8 mouse cellular contexts compared by ENCODE assay signal in the genomic region with DNA sequence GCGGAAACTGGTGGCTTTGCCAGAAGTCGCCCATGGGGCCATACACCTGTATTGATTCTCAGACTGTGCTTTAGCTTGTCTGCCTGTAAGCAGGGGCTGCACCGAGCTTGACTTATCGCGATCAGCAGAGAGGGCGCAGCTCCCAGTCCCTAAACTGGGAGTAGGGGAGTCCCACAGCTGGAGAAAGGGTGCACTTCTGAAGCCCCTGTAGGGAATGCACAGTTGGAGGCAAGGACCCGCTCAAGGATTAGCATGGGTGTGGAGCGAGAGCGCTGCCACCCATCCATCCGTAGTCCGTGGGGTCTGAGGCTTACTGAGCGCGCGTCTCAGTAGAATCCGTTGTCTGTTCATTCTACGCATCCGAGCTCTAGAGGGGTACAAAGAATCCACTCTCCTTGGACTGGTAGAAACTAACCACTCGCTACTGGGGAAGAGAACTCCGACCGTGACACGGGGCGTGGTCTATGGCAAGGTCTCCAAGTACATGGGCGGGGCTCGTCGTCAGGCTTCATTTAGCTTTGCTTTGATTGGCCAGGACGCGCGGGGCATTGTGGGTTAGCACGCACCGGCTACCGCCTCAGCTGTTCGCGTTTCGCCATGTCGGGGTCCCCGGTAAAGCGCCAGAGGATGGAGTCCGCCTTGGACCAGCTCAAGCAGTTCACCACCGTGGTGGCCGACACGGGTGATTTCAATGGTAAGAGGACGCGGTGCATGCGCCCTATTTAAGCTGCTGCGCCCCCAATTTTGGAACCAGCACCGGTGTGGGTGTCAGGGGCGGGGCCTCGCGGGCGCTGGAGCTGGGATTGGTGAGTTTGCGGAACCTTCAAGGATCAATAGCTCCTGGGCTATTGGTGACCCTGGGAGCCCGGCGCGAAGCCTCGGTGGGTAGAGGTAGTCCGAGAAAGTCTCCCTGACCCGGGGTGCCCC. TPM values are rescaled to one million over a fixed set of nuclear protein-coding genes. Genes with fewer than 3 reads are reported as not detected.
DNase-seq lines count a peak whose midpoint lies in the region; ATAC-seq and TF ChIP-seq lines count a peak whose summit lies in the region.

TSS of gene Taldo1 (plus strand) at position 575 of the 927 bp plus-strand sequence.

- TF ChIP-seq POLR2A in limb, embryonic 14.5 days (IDR thresholded peaks at IDR 0.05; ENCODE audit: borderline replicate concordance, extremely low read depth, insufficient read depth, insufficient read length) = no peak

- peak within 1 kb of the TSS; percentile 93 for H3K4me2 ChIP-seq in embryonic facial prominence, embryonic 14.5 days (ENCODE audit: low read depth, low read length)
- peak within 1 kb of the TSS; percentile 94 for H3K4me2 ChIP-seq in limb, embryonic 14.5 days (replicated peaks; ENCODE audit: low read depth, low read length, severe bottlenecking)
- peak within 1 kb of the TSS; percentile 79 for H3K4me2 ChIP-seq in midbrain, postnatal 0 days (ENCODE audit: low read depth, low read length, poor library complexity, severe bottlenecking)

- DNase-seq in 3134 (ENCODE audit: extremely low read depth, insufficient read length, low spot score) = peak; percentile 87
- peak; percentile 98 to 99 for DNase-seq in adrenal gland, postnatal 36 days
- DNase-seq in embryonic facial prominence, embryonic 14.5 days (ENCODE audit: low spot score) = peak; percentile 98
- DNase-seq in heart, adult 8-10 months (ENCODE audit: low spot score) = peak; percentile 98
- DNase-seq in kidney, adult 9 months = peak; percentile 98
- DNase-seq in limb, embryonic 14.5 days (ENCODE audit: low spot score) = peak; percentile 96
- peak; percentile 96 for DNase-seq in midbrain, postnatal 0 days (ENCODE audit: low spot score)
- peak; percentile 95 to 96 for DNase-seq in spleen, postnatal 14 days (ENCODE audit: low spot score in 2 of 2)

- H3K27ac ChIP-seq in embryonic facial prominence, embryonic 14.5 days (replicated peaks; ENCODE audit: low read depth, low read length) = peak within 1 kb of the TSS; percentile 76
- H3K27ac ChIP-seq in limb, embryonic 14.5 days (replicated peaks; ENCODE audit: low read depth, low read length) = peak within 1 kb of the TSS; percentile 40; the same call in 1 of the 2 replicates
- H3K27ac ChIP-seq in midbrain, postnatal 0 days (ENCODE audit: low read depth, low read length) = peak within 1 kb of the TSS; percentile 82

- peaks cover 11% of the 10 kb centered on the region for H3K36me3 ChIP-seq in embryonic facial prominence, embryonic 14.5 days (ENCODE audit: control insufficient read depth, insufficient read depth, low read length)
- 0 out of 2 replicates have a peak, but pooled peaks cover 6% of the 10 kb centered on the region for H3K36me3 ChIP-seq in limb, embryonic 14.5 days (ENCODE audit: control insufficient read depth, insufficient read depth, low read length)
- H3K36me3 ChIP-seq in midbrain, postnatal 0 days (ENCODE audit: insufficient read depth, low read length) = peaks cover 7% of the 10 kb centered on the region

- peaks cover 8% of the 10 kb centered on the region for H3K4me1 ChIP-seq in embryonic facial prominence, embryonic 14.5 days (ENCODE audit: control insufficient read depth, insufficient read depth, low read length)
- peaks cover 13% of the 10 kb centered on the region for H3K4me1 ChIP-seq in limb, embryonic 14.5 days (ENCODE audit: control insufficient read depth, insufficient read depth, low read length)
- H3K4me1 ChIP-seq in midbrain, postnatal 0 days (ENCODE audit: insufficient read depth, low read length) = peaks cover 8% of the 10 kb centered on the region; the same call in 1 of the 2 replicates

- peak within 1 kb of the TSS; percentile 70 for H3K9ac ChIP-seq in embryonic facial prominence, embryonic 14.5 days (ENCODE audit: low read depth, low read length)
- peak within 1 kb of the TSS; percentile 75 for H3K9ac ChIP-seq in limb, embryonic 14.5 days (ENCODE audit: low read depth, low read length, severe bottlenecking)
- peak within 1 kb of the TSS; percentile 65 for H3K9ac ChIP-seq in midbrain, postnatal 0 days (replicated peaks; ENCODE audit: low read length, poor library complexity, severe bottlenecking)

- no peaks in the 10 kb centered on the region for H3K9me3 ChIP-seq in embryonic facial prominence, embryonic 14.5 days (ENCODE audit: control insufficient read depth, low read length)
- H3K9me3 ChIP-seq in limb, embryonic 14.5 days (ENCODE audit: control insufficient read depth, low read length) = no peaks in the 10 kb centered on the region
- no peaks in the 10 kb centered on the region for H3K9me3 ChIP-seq in midbrain, postnatal 0 days (ENCODE audit: low read length)

- WGBS in embryonic facial prominence, embryonic 14.5 days = under 1% methylated on average over 57 of the region's 57 CpGs
- WGBS in limb, embryonic 14.5 days = under 1% methylated on average over 57 of the region's 57 CpGs
- under 1% methylated on average over 57 of the region's 57 CpGs for WGBS in midbrain, postnatal 0 days

- H3K4me3 ChIP-seq in embryonic facial prominence, embryonic 14.5 days (ENCODE audit: low read depth, low read length) = peak within 1 kb of the TSS; percentile 73
- peak within 1 kb of the TSS; percentile 68 for H3K4me3 ChIP-seq in limb, embryonic 14.5 days (replicated peaks; ENCODE audit: low read length)
- H3K4me3 ChIP-seq in midbrain, postnatal 0 days (ENCODE audit: low read depth, low read length) = peak within 1 kb of the TSS; percentile 68

- H3K27me3 ChIP-seq in embryonic facial prominence, embryonic 14.5 days (replicated peaks; ENCODE audit: control insufficient read depth, insufficient read depth, low read length) = no peaks in the 10 kb centered on the region
- no peaks in the 10 kb centered on the region for H3K27me3 ChIP-seq in limb, embryonic 14.5 days (ENCODE audit: control insufficient read depth, insufficient read depth, low read length)
- H3K27me3 ChIP-seq in midbrain, postnatal 0 days (ENCODE audit: insufficient read depth, low read length) = no peaks in the 10 kb centered on the region

- ATAC-seq in embryonic facial prominence, embryonic 14.5 days (ENCODE audit: low read depth) = peak; percentile 95
- peak; percentile 97 for ATAC-seq in limb, embryonic 14.5 days (ENCODE audit: low FRiP score, low read depth)
- ATAC-seq in midbrain, postnatal 0 days (ENCODE audit: low FRiP score) = peak; percentile 95

- TF ChIP-seq CTCF in midbrain, postnatal 0 days (IDR thresholded peaks at IDR 0.05) = no peak

RNA-seq across cellular contexts. Expression of gene Taldo1, which starts in this region (rescaled TPM):
- 100 to 1,000 TPM; 707 to 724 TPM for total RNA-seq in adrenal gland, postnatal 36 days (2021)
- polyA plus RNA-seq in embryonic facial prominence, embryonic 14.5 days (2014; fragmentation: Nextera tagmentation; extraction: Ambion mirVana) = 248 and 250 TPM in 2 replicates
- 100 to 1,000 TPM; 107 to 115 (median 110) TPM for total RNA-seq in heart, adult 8-10 months (2022)
- 161 and 188 TPM in 2 replicates for polyA plus RNA-seq in limb, embryonic 14.5 days (2012; rRNA removed)
- 238 and 243 TPM in 2 replicates for polyA plus RNA-seq in limb, embryonic 14.5 days (2014; fragmentation: Nextera tagmentation; extraction: Ambion mirVana)
- total RNA-seq in midbrain, postnatal 0 days (2014; rRNA removed) = 166 and 175 TPM in 2 replicates
- polyA plus RNA-seq in midbrain, postnatal 0 days (2015; fragmentation: Nextera tagmentation; extraction: Ambion mirVana) = 245 and 255 TPM in 2 replicates

Comparison
In these comparisons a context has a peak if more than half of its experiments do, and no peak if none do; other contexts are left out.
1. Peak in every context shown above with its lines: DNase-seq, ATAC-seq, H3K4me3 ChIP-seq and H3K27ac ChIP-seq.